Mouse (Mus musculus) midbrain, postnatal 0 days (tissue): Measurements from ENCODE around the gene Sertad3. TPM values are rescaled to one million over a fixed set of nuclear protein-coding genes. Genes with fewer than 3 reads are reported as not detected.

ENCODE experiments used
- ATAC-seq: fragments of 200-750 bp; cut with Nextera tagmentation; 2 replicates; pipeline ENCODE4 v1.8.0; 2017; ENCODE audit warnings: moderate number of reproducible peaks, mild to moderate bottlenecking, moderate TSS enrichment, moderate library complexity; ENCODE audit not compliant: low FRiP score
- DNase-seq: peaks from one replicate; pipeline ENCODE4 v3.0.0-alpha.2; 2015; ENCODE audit warnings: low spot score
- H3K27ac ChIP-seq: fragments of 300-500 bp; sonication (generic); 2 replicates; pipeline ENCODE4 v1.5.1; 2014; ENCODE audit warnings: low read depth, mild to moderate bottlenecking, low read length, mixed read lengths
- H3K27me3 ChIP-seq: fragments of 300-500 bp; sonication (generic); 2 replicates; pipeline ENCODE4 v1.6.1; 2014; ENCODE audit warnings: low read length, control low read depth, mixed read lengths; ENCODE audit not compliant: insufficient read depth
- H3K36me3 ChIP-seq: fragments of 300-500 bp; sonication (generic); 2 replicates; pipeline ENCODE4 v1.6.1; 2014; ENCODE audit warnings: low read length, control low read depth, mixed read lengths; ENCODE audit not compliant: insufficient read depth
- H3K4me1 ChIP-seq: fragments of 300-500 bp; sonication (generic); 2 replicates; pipeline ENCODE4 v1.6.1; 2014; ENCODE audit warnings: mild to moderate bottlenecking, control low read depth, antibody characterized with exemption, low read length, mixed read lengths; ENCODE audit not compliant: insufficient read depth
- H3K4me2 ChIP-seq: fragments of 300-500 bp; sonication (generic); 2 replicates; pipeline ENCODE4 v1.6.1; 2014; ENCODE audit warnings: low read depth, mild to moderate bottlenecking, low read length, mixed read lengths; ENCODE audit not compliant: poor library complexity, severe bottlenecking
- H3K4me3 ChIP-seq: fragments of 300-500 bp; sonication (generic); 2 replicates; pipeline ENCODE4 v1.5.1; 2014; ENCODE audit warnings: low read depth, mild to moderate bottlenecking, low read length, moderate library complexity
- H3K9ac ChIP-seq: fragments of 300-500 bp; sonication (generic); replicated peaks from 2 replicates; pipeline ENCODE4 v1.6.1; 2014; ENCODE audit warnings: mild to moderate bottlenecking, low read length, moderate library complexity, mixed read lengths; ENCODE audit not compliant: poor library complexity, severe bottlenecking
- H3K9me3 ChIP-seq: fragments of 300-500 bp; sonication (generic); 2 replicates; pipeline ENCODE4 v1.6.1; 2016; ENCODE audit warnings: low read length, control low read depth
- CTCF ChIP-seq: IDR thresholded peaks from 2 replicates; pipeline ENCODE4 v1.5.1; 2016; ENCODE audit warnings: antibody characterized with exemption, mild to moderate bottlenecking
- WGBS: fragments of 180-500 bp; shearing (Covaris S2); extraction: QIAGEN DNeasy Blood & Tissue Kit; methylation state at CpG from one replicate; pipeline ENCODE4 v1.1.7; 2014; 5-methylcytosine and 5-hydroxymethylcytosine counted together
- polyA plus RNA-seq: library from polyadenylated mRNA; unstranded; fragments of >200 nt; fragmentation: Nextera tagmentation; extraction: Ambion mirVana; gene quantifications from 2 replicates; pipeline ENCODE4 v1.2.1, GENCODE M21; 2015
- total RNA-seq: library from RNA; depleted of rRNA; stranded (reverse); fragments of >200 nt; gene quantifications from 2 replicates; pipeline ENCODE4 v1.2.3, GENCODE M21; 2014

Gene Sertad3
- total and polyA plus RNA-seq, 2 experiments from 2014 or later: 4.3 to 5.0 TPM

DNA sequence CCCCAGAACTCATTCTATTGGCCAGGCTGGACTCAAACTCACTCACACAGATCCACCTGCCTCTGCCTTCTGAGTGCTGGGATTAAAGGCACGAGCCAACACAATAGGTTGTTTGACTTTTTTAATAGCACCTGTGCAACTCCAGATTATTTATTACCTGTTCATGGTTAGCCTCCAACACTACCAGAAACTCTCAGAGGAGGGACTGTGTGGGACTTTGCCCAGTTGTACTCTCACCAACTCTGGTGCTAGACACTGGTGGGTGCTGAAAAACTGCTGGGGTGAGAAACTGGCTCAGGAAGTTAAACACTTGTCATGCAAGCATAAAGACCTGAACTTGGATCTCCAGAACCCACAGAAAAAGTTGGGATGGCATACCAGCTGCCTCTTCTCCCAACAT lies 6.2 kb downstream of the Sertad3 start:
- H3K4me1 ChIP-seq: no peaks in the 10 kb centered on the region
- H3K27me3 ChIP-seq: no peaks in the 10 kb centered on the region
- H3K4me3 ChIP-seq: no peak overlapping the region
- H3K9ac ChIP-seq: no peak overlapping the region
- no peak overlapping the region for H3K4me2 ChIP-seq
- 73% methylated on average over 1 of the region's 1 CpGs for WGBS
- TF ChIP-seq CTCF: no peak
- H3K9me3 ChIP-seq: no peaks in the 10 kb centered on the region
- H3K27ac ChIP-seq: no peak overlapping the region
- H3K36me3 ChIP-seq: 0 out of 2 replicates have a peak, but pooled peaks cover 3% of the 10 kb centered on the region
- ATAC-seq: no peak
- no peak for DNase-seq

GRCm38 (mm10) chr7:27480506-27480905 lies 6.9 kb downstream of the Sertad3 start:
- no peaks in the 10 kb centered on the region for H3K9me3 ChIP-seq
- 75% methylated on average over 3 of the region's 3 CpGs for WGBS
- DNase-seq (no peak), ATAC-seq (no peak)
- no peak overlapping the region for H3K27ac ChIP-seq
- H3K4me2 ChIP-seq: no peak overlapping the region
- 0 out of 2 replicates have a peak, but pooled peaks cover 3% of the 10 kb centered on the region for H3K36me3 ChIP-seq
- no peaks in the 10 kb centered on the region for H3K27me3 ChIP-seq
- no peak overlapping the region for H3K9ac ChIP-seq
- no peaks in the 10 kb centered on the region for H3K4me1 ChIP-seq
- no peak for TF ChIP-seq CTCF
- no peak overlapping the region for H3K4me3 ChIP-seq

GRCm38 (mm10) chr7:27480927-27481626 lies 7.5 kb downstream of the Sertad3 start:
- 12% methylated on average over 11 of the region's 11 CpGs for WGBS
- no peaks in the 10 kb centered on the region for H3K4me1 ChIP-seq
- no peak for DNase-seq
- peak overlapping the region; percentile 65 for H3K4me2 ChIP-seq
- H3K9ac ChIP-seq: peak overlapping the region; percentile 45
- H3K27ac ChIP-seq: no peak overlapping the region
- H3K9me3 ChIP-seq: no peaks in the 10 kb centered on the region
- ATAC-seq: no peak
- TF ChIP-seq CTCF: no peak
- H3K27me3 ChIP-seq: no peaks in the 10 kb centered on the region
- H3K36me3 ChIP-seq: 0 out of 2 replicates have a peak, but pooled peaks cover 3% of the 10 kb centered on the region
- H3K4me3 ChIP-seq: peak overlapping the region; percentile 29

- WGBS: 2% methylated on average over 7 of the region's 12 CpGs
- H3K9me3 ChIP-seq: no peaks in the 10 kb centered on the region
- ATAC-seq (peak; percentile 76), DNase-seq (peak; percentile 71)
- H3K4me2 ChIP-seq: peak overlapping the region; percentile 65
- 0 out of 2 replicates have a peak, but pooled peaks cover 2% of the 10 kb centered on the region for H3K36me3 ChIP-seq
- peak overlapping the region; percentile 45 for H3K9ac ChIP-seq
- H3K4me3 ChIP-seq: peak overlapping the region; percentile 29
- H3K4me1 ChIP-seq: no peaks in the 10 kb centered on the region
- no peaks in the 10 kb centered on the region for H3K27me3 ChIP-seq
- TF ChIP-seq CTCF: no peak
- H3K27ac ChIP-seq: no peak overlapping the region
Measured at GRCm38 (mm10) chr7:27481627-27481969, 8.0 kb downstream of the Sertad3 start.

DNA sequence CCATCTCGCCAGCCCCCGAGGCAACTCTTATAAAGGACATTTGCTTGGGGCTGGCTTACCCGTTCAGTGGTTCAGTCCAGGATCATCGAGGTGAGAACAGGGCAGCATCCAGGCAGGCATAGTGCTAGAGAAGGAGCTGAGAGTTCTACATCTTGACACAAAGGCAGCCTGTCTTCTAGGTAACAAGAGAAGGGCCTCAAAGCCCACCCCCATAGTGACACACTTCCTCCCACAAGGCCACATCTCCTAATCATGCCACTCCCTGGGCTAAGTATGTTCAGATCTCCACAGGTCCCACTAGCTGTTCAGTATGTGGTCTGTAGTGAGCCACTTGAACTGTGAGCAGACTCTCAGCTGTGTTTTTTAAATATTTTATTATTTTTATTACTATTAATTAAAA lies 10.3 kb downstream of the Sertad3 start:
- Histone ChIP-seq H3K9me3 (no peaks in the 10 kb centered on the region), H3K9ac (no peak overlapping the region), H3K36me3 (no peaks in the 10 kb centered on the region), H3K4me3 (no peak overlapping the region), H3K4me1 (no peaks in the 10 kb centered on the region), H3K27ac (no peak overlapping the region), H3K4me2 (no peak overlapping the region), H3K27me3 (no peaks in the 10 kb centered on the region)
- no peak for TF ChIP-seq CTCF
- WGBS: 85% methylated on average over 4 of the region's 4 CpGs
- DNase-seq: no peak
- ATAC-seq: no peak

DNA sequence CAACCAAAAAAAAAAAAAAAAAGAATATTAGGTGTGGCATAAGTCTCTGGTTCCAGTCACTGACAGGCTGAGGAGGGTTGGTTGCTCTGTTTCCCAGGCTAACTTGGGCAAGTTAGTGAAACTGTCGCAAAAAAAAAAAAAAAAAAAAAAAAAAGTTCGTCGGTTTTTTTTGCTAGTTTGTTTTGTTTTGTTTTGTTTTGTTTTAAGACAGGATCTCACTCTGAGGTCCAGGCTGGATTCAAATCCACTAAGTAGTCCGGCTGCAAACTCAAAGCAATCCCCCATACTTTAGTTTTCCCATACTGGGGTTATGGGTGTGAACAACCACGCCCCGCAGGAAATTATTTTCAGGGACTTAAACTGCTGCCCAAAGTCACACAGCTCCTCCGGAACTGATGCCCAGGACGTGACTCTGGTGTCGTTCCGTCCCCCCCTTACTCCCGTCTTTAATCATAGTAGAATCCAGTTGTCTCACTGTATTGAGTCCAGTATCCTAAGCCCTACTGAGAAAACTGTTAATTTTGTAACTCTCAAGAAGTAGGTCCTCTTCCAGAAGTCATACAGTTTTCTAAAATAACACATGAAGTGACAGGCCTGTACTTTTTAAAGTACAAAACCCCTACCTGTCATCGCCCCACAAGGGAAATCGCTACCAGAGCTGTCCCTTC lies 12.7 kb downstream of the Sertad3 start:
- WGBS: 6% methylated on average over 13 of the region's 13 CpGs
- no peak for DNase-seq
- no peak for TF ChIP-seq CTCF

More for the DNA sequence above, 12.7 kb downstream of the Sertad3 start:
- Histone ChIP-seq H3K4me2 (peak overlapping the region; percentile 66), H3K27me3 (no peaks in the 10 kb centered on the region), H3K27ac (no peak overlapping the region), H3K36me3 (no peaks in the 10 kb centered on the region), H3K9ac (peak overlapping the region; percentile 46; the same call in 1 of the 2 replicates), H3K9me3 (no peaks in the 10 kb centered on the region), H3K4me3 (peak overlapping the region; percentile 72), H3K4me1 (no peaks in the 10 kb centered on the region)
- peak; percentile 2; the same call in 1 of the 2 replicates for ATAC-seq
